Mouse (Mus musculus) limb, embryonic 13.5 days (tissue): ENCODE measurements around the gene Unc13a. TPM values are rescaled to one million over a fixed set of nuclear protein-coding genes. Genes with fewer than 3 reads are reported as not detected.

Experiments used
- ATAC-seq: fragments of 200-750 bp; cut with Nextera tagmentation; 2 replicates; pipeline ENCODE4 v1.8.0; 2017; ENCODE audit warnings: low read depth, moderate number of reproducible peaks, moderate TSS enrichment; ENCODE audit not compliant: low FRiP score
- H3K27ac ChIP-seq: fragments of 300-500 bp; sonication (generic); 2 replicates; pipeline ENCODE4 v1.5.1; 2015; ENCODE audit warnings: inconsistent platforms, mild to moderate bottlenecking, moderate library complexity
- H3K27me3 ChIP-seq: fragments of 300-500 bp; sonication (generic); 2 replicates; pipeline ENCODE4 v1.6.1; 2015; ENCODE audit warnings: mild to moderate bottlenecking, inconsistent platforms
- H3K36me3 ChIP-seq: fragments of 300-500 bp; sonication (generic); 2 replicates; pipeline ENCODE4 v1.6.1; 2015; ENCODE audit warnings: inconsistent platforms, mild to moderate bottlenecking, moderate library complexity
- H3K4me1 ChIP-seq: fragments of 300-500 bp; sonication (generic); 2 replicates; pipeline ENCODE4 v1.6.1; 2015; ENCODE audit warnings: inconsistent platforms
- H3K4me2 ChIP-seq: fragments of 300-500 bp; sonication (generic); replicated peaks from 2 replicates; pipeline ENCODE4 v1.6.1; 2015; ENCODE audit warnings: inconsistent platforms, mild to moderate bottlenecking, moderate library complexity
- H3K4me3 ChIP-seq: fragments of 300-500 bp; sonication (generic); 2 replicates; pipeline ENCODE4 v1.5.1; 2015; ENCODE audit warnings: moderate library complexity, mild to moderate bottlenecking, inconsistent platforms
- H3K9ac ChIP-seq: fragments of 300-500 bp; sonication (generic); 2 replicates; pipeline ENCODE4 v1.6.1; 2015; ENCODE audit warnings: mild to moderate bottlenecking, inconsistent platforms
- H3K9me3 ChIP-seq: fragments of 300-500 bp; sonication (generic); 2 replicates; pipeline ENCODE4 v1.6.1; 2016; ENCODE audit warnings: inconsistent platforms
- WGBS: fragments of 180-500 bp; shearing (Covaris S2); methylation state at CpG from one replicate; pipeline ENCODE4 v1.1.7; 2015; 5-methylcytosine and 5-hydroxymethylcytosine counted together
- polyA plus RNA-seq: library from polyadenylated mRNA; unstranded; fragments of >200 nt; fragmentation: Nextera tagmentation; extraction: Ambion mirVana; gene quantifications from 2 replicates; pipeline ENCODE4 v1.2.1, GENCODE M21; 2015

Unc13a gene
- polyA plus RNA-seq, 1 experiment from 2014 or later: 0.75 TPM

DNA sequence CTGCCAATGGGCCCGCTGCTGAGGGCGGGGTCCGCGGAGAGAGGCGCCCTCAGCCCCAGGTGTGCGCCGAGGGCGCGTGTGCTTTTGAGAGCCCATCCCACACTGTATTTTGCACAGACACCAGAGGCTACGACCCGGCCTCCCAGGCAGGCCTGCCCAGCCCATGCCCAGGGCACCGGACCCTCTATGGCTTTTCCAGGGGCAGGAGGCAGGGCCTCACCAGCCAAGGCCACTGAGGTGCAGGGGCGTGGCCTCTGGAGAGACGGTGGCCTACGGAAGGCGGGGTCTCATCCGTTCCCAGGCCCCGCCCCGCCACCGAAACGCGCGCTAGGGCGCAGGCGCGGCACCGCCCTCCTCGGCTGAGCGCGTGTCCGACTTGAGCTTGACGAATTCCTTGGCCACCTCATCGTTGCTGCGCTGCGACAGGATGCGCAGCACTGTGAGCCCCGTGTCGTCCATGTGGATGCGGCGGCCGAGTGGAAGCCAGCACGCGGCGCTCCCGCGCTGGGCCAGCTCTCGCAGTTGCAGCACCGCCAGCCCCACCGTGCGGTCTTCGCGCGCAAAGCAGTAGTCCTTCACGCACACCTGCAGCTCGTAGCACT, 42.4 kb downstream of the Unc13a start:
- under 1% methylated on average over 54 of the region's 55 CpGs for WGBS
- Histone ChIP-seq H3K9ac (peak overlapping the region; percentile 72), H3K9me3 (peaks cover 9% of the 10 kb centered on the region), H3K27me3 (peaks cover 46% of the 10 kb centered on the region), H3K4me1 (peaks cover 32% of the 10 kb centered on the region), H3K4me3 (peak overlapping the region; percentile 46), H3K36me3 (peaks cover 22% of the 10 kb centered on the region), H3K27ac (peak overlapping the region; percentile 23; the same call in 1 of the 2 replicates), H3K4me2 (peak overlapping the region; percentile 91)
- ATAC-seq: peak; percentile 88

DNA sequence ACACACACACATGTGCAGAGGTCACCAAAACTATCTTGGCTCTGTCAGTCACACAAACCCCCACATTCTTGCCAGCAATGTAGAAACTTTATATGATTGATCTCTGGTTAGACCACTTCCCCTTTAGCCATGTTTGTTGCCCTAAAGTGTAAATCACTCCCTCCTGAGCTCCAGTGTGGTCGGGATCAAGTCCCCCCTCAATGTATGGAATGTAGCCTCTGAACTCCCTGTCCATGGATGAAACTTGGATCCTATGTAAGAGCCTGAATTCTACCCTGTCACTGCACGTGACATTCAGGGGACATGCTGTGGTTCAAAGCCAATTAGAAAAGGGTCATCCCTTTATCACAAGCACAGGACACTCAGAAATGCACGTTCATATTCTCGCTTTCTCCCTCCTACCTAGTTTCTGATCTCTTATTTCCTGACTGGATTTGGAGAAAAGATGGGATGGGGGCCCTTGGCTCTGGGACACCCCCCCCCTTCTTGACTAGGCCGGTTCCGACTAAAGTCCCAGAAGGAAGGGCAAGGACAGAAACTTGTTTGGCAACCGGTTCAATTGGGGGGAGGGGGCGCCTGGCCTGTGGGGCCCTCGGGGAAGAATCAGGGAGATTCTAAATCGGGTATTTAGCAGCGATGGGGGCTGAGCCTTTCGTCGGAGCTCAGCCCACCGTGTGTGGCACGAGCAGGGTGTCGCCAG, 43.0 kb downstream of the Unc13a start:
- ATAC-seq: no peak
- Histone ChIP-seq H3K4me2 (peak overlapping the region; percentile 91), H3K27ac (peak overlapping the region; percentile 23; the same call in 1 of the 2 replicates), H3K36me3 (peaks cover 28% of the 10 kb centered on the region), H3K4me1 (peaks cover 26% of the 10 kb centered on the region), H3K4me3 (peak overlapping the region; percentile 46), H3K9ac (peak overlapping the region; percentile 72), H3K9me3 (peaks cover 10% of the 10 kb centered on the region), H3K27me3 (peaks cover 39% of the 10 kb centered on the region)
- WGBS: 6% methylated on average over 16 of the region's 16 CpGs

DNA sequence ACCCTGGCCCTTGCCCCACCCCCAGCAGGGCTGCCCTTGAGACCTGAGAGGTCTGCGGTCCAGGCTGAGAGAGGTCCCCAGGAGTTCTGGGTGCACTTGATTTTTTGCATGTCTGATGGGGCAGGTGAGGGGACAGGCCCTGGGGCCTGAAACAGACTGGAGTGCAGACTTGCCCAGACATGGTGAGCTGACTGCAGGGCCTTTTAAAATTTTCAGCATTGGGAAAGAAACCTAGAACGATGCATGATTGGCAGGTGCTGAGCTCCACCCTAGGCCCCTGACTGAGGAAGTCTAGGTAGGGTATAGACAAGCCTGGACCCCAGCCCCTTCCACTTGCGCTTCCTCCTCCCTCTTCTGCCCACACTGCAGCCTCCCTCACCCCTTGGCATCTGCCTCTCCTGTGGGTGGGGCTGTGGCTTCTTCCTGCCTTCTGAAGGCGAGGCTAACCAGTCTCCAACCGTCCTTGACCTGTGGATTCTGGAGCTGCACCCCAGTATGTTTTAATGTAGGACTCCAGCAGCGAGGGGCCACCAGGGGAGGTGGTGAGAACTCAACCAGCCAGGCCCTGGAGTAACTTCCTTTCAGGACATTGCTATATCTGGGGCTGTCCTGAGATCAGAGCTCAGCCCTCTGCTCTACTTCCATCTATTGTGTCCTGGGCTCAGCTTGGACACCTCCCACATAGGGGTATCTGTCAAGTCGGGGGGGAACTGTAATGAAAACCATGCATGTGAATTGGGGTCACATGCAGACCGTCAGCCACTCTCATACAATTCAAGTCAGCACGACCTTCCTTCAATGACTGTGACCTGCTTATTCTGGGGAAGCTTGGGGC, 44.1 kb downstream of the Unc13a start:
- peaks cover 25% of the 10 kb centered on the region for H3K4me1 ChIP-seq
- H3K9ac ChIP-seq: no peak overlapping the region
- H3K4me2 ChIP-seq: no peak overlapping the region
- peaks cover 30% of the 10 kb centered on the region for H3K27me3 ChIP-seq
- no peak for ATAC-seq
- H3K36me3 ChIP-seq: peaks cover 39% of the 10 kb centered on the region
- WGBS: 44% methylated on average over 9 of the region's 9 CpGs
- H3K9me3 ChIP-seq: peaks cover 13% of the 10 kb centered on the region
- H3K27ac ChIP-seq: peak overlapping the region; percentile 10; the same call in 1 of the 2 replicates
- H3K4me3 ChIP-seq: no peak overlapping the region

DNA sequence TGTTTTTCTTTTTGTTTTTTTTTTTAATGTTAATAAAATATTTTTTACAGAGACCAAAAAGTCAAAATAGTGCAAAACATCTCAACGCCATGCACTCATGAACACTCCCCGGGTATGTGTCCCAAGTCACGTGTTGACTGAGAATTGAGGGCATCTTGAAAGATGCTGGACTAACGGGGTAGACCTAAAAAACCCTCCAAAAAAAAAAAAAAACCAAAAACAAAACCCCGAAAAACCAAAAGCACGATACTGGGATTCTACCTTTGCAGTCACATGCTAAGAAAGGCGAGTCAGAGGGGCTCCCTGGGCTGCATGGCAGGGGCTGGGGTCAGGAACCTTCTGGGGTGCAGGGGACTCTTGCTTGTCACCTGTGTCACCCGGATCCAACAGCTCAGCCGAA, 44.8 kb downstream of the Unc13a start:
- Histone ChIP-seq H3K36me3 (peaks cover 46% of the 10 kb centered on the region), H3K9ac (no peak overlapping the region), H3K4me1 (peaks cover 25% of the 10 kb centered on the region), H3K4me2 (no peak overlapping the region), H3K27ac (no peak overlapping the region), H3K4me3 (no peak overlapping the region), H3K9me3 (peaks cover 18% of the 10 kb centered on the region), H3K27me3 (peaks cover 23% of the 10 kb centered on the region)
- no peak for ATAC-seq
- 82% methylated on average over 9 of the region's 9 CpGs for WGBS

DNA sequence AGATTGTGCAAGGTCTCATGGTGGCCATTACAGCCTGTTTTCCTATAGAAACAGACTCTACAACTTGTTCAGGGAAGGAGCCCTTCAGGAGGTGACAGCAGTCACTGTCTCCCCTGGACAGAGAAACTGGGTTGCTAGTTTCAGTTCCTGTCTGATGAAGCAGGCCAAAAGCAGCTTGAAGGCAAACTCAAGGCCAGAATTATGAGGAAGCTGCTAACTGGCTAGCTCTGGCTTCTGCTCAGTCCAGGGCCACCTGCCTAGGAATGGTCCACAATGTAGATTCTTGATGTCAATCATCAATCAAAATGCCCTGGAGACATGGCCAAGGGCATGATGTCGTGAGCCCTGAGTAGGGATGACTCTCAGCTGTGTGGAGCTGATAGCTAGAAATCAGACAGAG, 46.5 kb downstream of the Unc13a start:
- Histone ChIP-seq H3K9me3 (peaks cover 18% of the 10 kb centered on the region), H3K27ac (no peak overlapping the region)
- ATAC-seq: no peak

DNA sequence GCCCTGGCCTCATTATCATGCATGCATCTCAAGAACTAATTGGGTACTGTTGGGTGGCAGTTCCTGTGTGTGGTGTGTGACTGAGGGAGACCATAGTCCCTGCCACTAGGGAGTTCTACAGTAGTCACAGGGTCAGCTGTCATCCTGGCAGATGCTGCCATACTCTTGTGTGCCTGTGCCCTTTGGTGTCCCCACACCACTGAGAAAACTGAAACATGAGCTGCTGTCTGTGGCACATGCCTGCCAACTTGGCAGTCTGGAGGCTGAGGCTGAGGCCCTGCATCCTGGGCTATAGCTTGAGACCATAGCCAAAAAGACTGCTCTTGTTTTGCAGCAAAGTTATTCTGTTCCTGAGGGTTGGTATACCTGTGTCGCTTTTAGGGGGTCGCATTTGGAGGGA, 51.8 kb downstream of the Unc13a start:
- ATAC-seq: no peak
- Histone ChIP-seq H3K27ac (no peak overlapping the region), H3K36me3 (peaks cover 99% of the 10 kb centered on the region), H3K9me3 (peaks cover 18% of the 10 kb centered on the region), H3K9ac (no peak overlapping the region), H3K4me2 (no peak overlapping the region), H3K4me1 (no peaks in the 10 kb centered on the region), H3K4me3 (no peak overlapping the region), H3K27me3 (no peaks in the 10 kb centered on the region)
- 94% methylated on average over 2 of the region's 2 CpGs for WGBS

More for the DNA sequence above, 46.5 kb downstream of the Unc13a start:
- 94% methylated on average over 1 of the region's 1 CpGs for WGBS
- H3K4me2 ChIP-seq: no peak overlapping the region
- H3K4me3 ChIP-seq: no peak overlapping the region
- no peak overlapping the region for H3K9ac ChIP-seq
- H3K36me3 ChIP-seq: peaks cover 63% of the 10 kb centered on the region
- H3K4me1 ChIP-seq: peaks cover 24% of the 10 kb centered on the region
- H3K27me3 ChIP-seq: peaks cover 7% of the 10 kb centered on the region

DNA sequence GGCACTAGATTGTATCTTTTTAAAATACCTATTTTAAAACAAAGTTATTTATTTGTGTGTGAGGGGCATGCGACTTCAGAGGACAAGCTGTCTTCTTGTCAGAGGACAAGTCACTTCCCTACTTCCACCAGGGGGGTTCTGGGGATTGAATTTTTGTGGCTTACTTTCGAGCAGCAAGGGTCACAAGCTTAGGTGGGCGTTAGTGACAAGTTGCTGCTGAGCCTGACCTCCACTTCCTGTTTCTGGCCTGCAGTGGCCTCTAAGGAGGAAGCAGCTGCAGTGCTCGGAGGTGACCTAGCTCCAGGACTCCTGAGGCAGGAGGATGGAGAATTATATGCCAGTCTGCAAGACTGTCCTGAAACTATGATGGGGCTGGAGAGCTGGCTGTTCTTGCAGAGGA, 58.1 kb downstream of the Unc13a start:
- no peak for ATAC-seq
- Histone ChIP-seq H3K27me3 (no peaks in the 10 kb centered on the region), H3K9ac (no peak overlapping the region), H3K4me2 (no peak overlapping the region), H3K4me1 (peaks cover 17% of the 10 kb centered on the region), H3K4me3 (no peak overlapping the region), H3K36me3 (peaks cover 56% of the 10 kb centered on the region), H3K9me3 (no peaks in the 10 kb centered on the region), H3K27ac (no peak overlapping the region)
- 44% methylated on average over 4 of the region's 4 CpGs for WGBS

DNA sequence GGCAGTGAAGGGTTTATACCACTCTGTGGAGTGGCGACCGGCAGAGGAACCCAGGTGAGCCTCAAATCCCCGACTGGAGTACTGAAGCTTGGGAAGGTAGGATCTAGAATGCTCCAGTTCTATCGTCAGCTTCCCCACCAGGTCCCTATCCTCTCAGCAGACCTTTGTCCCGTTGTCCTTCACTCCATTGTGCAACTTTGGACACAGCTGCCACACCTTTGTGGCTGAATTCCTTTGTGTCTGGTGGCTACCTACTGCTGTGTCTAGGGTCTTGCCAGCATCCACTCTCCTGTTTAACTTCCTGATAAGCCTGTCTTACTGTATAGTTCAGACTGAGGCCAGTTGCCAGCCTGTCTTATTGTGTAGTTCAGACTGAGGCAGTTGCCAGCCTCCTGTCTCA, 59.4 kb downstream of the Unc13a start:
- no peak for ATAC-seq
- whole genome bisulfite sequencing: 49% methylated on average over 5 of the region's 5 CpGs
- no peaks in the 10 kb centered on the region for H3K27me3 ChIP-seq
- peak overlapping the region; percentile 86 for H3K4me2 ChIP-seq
- peak overlapping the region; percentile 92 for H3K4me3 ChIP-seq
- peaks cover 43% of the 10 kb centered on the region for H3K36me3 ChIP-seq
- H3K9ac ChIP-seq: peak overlapping the region; percentile 91
- H3K4me1 ChIP-seq: peaks cover 17% of the 10 kb centered on the region
- H3K27ac ChIP-seq: no peak overlapping the region
- H3K9me3 ChIP-seq: no peaks in the 10 kb centered on the region

DNA sequence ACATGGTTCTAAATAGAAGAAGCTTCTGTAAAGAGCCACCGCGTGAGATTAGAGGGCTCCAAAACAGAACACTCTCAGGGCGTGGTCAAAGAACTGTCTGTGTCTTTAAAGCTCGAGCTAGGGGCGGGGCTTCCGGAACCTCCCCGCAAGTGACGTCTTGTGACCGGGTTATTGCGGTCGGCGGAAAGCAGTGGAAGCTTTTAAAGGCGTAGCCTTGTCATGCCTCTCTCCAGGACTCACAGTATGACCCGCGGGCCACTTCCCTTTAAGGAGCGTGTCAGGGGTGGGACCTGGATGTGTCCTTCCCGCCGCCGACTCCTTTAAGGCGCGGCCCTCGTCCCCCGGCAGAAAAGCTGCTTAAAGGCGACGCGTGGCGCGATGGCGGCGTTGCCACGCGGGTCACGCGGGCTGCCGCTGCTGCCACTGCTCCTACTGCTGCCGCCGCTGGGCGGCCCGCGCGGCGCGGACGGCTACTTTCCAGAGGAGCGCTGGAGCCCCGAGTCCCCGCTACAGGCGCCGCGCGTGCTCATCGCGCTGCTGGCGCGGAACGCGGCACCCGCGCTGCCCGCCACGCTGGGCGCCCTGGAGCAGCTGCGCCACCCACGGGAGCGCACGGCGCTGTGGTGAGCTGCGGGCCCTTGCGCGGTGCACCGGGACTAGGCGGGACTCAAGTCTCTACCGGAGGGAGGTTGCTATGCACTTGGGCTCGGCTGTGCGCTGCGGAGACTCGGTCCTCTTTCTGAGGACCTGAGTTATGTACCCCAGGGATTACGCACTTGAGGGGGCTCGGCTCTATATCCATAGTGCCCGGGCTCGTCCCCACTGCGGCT, 60.5 kb downstream of the Unc13a start, which contains the start of gene Colgalt1:
TSS of gene Colgalt1 (plus strand) at position 177 of the 830 bp plus-strand sequence.
- under 1% methylated on average over 82 of the region's 82 CpGs for WGBS

DNA sequence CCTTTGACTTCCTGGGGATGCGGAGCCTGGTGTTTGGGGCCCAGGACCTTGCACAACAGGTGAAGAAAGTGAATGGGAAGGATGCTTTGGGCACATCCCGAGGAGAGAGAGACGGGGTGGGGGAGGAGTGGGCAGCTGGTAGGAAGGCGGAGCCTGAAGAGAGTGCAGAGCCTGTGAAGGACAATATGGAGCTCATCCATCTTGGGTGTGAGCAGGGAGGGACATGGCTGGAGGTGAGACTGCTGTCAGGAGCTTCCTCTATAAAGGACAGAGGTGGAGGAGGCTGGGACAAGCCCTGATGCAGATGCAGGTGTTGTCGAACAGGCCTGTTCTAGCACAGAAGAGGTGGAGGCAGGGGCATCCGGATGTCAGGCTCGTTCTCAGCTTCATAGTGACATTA, 67.5 kb downstream of the Unc13a start:
- Histone ChIP-seq H3K36me3 (0 out of 2 replicates have a peak, but pooled peaks cover 4% of the 10 kb centered on the region), H3K27me3 (peaks cover 47% of the 10 kb centered on the region), H3K9ac (peak overlapping the region; percentile 48; the same call in 1 of the 2 replicates), H3K4me3 (no peak overlapping the region), H3K9me3 (no peaks in the 10 kb centered on the region), H3K4me1 (peaks cover 27% of the 10 kb centered on the region), H3K4me2 (no peak overlapping the region), H3K27ac (no peak overlapping the region)
- 48% methylated on average over 7 of the region's 7 CpGs for WGBS
- ATAC-seq: no peak

More for the DNA sequence above, 60.5 kb downstream of the Unc13a start, which contains the start of gene Colgalt1:
- peak; percentile 99 for ATAC-seq
- Histone ChIP-seq H3K27me3 (no peaks in the 10 kb centered on the region), H3K4me2 (peak within 1 kb of the TSS; percentile 86), H3K4me1 (peaks cover 17% of the 10 kb centered on the region), H3K4me3 (peak within 1 kb of the TSS; percentile 92), H3K27ac (peak within 1 kb of the TSS; percentile 88), H3K36me3 (peaks cover 32% of the 10 kb centered on the region), H3K9ac (peak within 1 kb of the TSS; percentile 91), H3K9me3 (no peaks in the 10 kb centered on the region)

DNA sequence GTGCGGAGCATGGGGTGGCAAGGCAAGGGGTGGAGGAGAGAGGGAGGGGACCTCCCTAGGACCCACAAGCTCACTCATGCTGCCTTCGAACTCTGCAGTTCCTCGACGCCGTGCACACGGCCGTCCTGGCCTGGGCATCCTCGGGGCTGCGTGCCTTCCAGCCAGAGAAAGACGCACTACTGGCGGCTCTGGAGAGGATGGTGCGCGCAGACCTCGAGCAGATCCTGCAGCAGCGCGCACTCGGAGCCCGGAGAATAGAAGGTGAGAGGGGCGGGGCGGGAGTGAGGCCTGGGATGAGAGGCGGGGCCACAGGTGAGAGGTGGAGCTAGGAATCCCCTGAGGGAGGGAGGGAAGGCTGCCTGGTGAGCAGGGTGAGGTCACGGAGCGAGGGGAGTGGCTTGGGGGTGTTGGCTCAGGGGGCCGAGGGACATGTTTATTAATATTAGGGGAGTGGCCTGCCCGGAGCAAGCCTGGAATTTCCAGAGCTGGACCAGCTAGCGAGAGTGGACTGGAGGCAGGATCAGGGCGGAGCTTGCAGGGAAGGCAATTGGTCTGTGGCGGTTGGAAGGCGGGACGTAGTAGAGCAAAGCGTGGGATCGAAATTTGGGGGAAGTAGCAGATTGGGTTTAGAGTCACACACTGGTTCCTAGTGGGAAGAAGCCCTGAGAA, 68.8 kb downstream of the Unc13a start:
- Histone ChIP-seq H3K4me1 (peaks cover 27% of the 10 kb centered on the region), H3K27ac (no peak overlapping the region), H3K27me3 (peaks cover 47% of the 10 kb centered on the region), H3K9me3 (no peaks in the 10 kb centered on the region), H3K9ac (peak overlapping the region; percentile 65), H3K4me2 (peak overlapping the region; percentile 86), H3K4me3 (peak overlapping the region; percentile 48), H3K36me3 (0 out of 2 replicates have a peak, but pooled peaks cover 6% of the 10 kb centered on the region)
- ATAC-seq: peak; percentile 84
- under 1% methylated on average over 32 of the region's 32 CpGs for WGBS
